In genomic region chr16:37687301-37687980, GRCm38 (mm10) we compare ENCODE assay signal across 10 mouse cellular contexts. TPM values are rescaled to one million over a fixed set of nuclear protein-coding genes. Genes with fewer than 3 reads are reported as not detected.
DNase-seq lines count a peak whose midpoint lies in the region; ATAC-seq lines count a peak whose summit lies in the region.
"Had no signal": no experiment of that assay in that cellular context is flagged by ENCODE, and none has a peak within 500 bp of the region (broad histone marks: within the 10 kb centered on the region; RNA-seq: fewer than 3 reads in every experiment).

No protein-coding gene starts in this region.

- H3K36me3 ChIP-seq in heart, embryonic 15.5 days, result no peaks in the 10 kb centered on the region

- H3K4me3 ChIP-seq in heart, embryonic 15.5 days, result no peak overlapping the region

- H3K9ac ChIP-seq in heart, embryonic 15.5 days, result no peak overlapping the region

- H3K9me3 ChIP-seq in heart, embryonic 15.5 days (replicated peaks), result no peaks in the 10 kb centered on the region

- peaks cover 66% of the 10 kb centered on the region for H3K4me1 ChIP-seq in heart, embryonic 15.5 days (replicated peaks)

- DNase-seq in gastrocnemius, adult 18-20 months (ENCODE audit: low spot score), result peak; percentile 37
- DNase-seq in gastrocnemius, postnatal 10 days, result no peak
- DNase-seq in 3T3-L1 (ENCODE audit: low read depth, low spot score), result peak; percentile 79
- peak; percentile 27 for DNase-seq in R1 (ENCODE audit: low read depth, low spot score)
- DNase-seq in urinary bladder, adult 18-20 months (ENCODE audit: low spot score in 2 of 2), result no peak
- DNase-seq in lung, adult 18-20 months, result no peak
- DNase-seq: layer of hippocampus, adult 9-11 months; thymus, adult 18-20 months had no signal

- H3K27ac ChIP-seq in heart, embryonic 15.5 days, result peak overlapping the region; percentile 70

- 56% methylated on average over 14 of the region's 14 CpGs for WGBS in heart, embryonic 15.5 days

- H3K27me3 ChIP-seq in heart, embryonic 15.5 days, result no peaks in the 10 kb centered on the region

- H3K4me2 ChIP-seq in heart, embryonic 15.5 days, result no peak overlapping the region

- no peak for ATAC-seq in heart, embryonic 15.5 days (replicated peaks; ENCODE audit: insufficient number of reproducible peaks, insufficient read depth, low FRiP score, low read depth)
- no peak for ATAC-seq in inflammation-experienced regulatory T-cells, adult 6 months

RNA-seq across cellular contexts. Expression of gene Ndufb4, which starts 33.2 kb away (rescaled TPM):
- 100 to 1,000 TPM; 198 to 200 TPM for total RNA-seq in gastrocnemius, adult 18-20 months (2021)
- 100 to 1,000 TPM; 150 to 158 TPM for total RNA-seq in gastrocnemius, postnatal 10 days (2021)
- 64.7 and 134 TPM in 2 replicates for polyA plus RNA-seq in heart, embryonic 15.5 days (2015; fragmentation: Nextera tagmentation; extraction: Ambion mirVana)
- polyA plus RNA-seq in inflammation-experienced regulatory T-cells, adult 6 months (2017; shearing (Covaris generic)), result 10 to 100 TPM; 51.4 to 58.7 (median 54.5) TPM

Comparison
In these comparisons a context has a peak if more than half of its experiments do, and no peak if none do; other contexts are left out.
1. DNase-seq: peak in gastrocnemius, adult 18-20 months (single experiment), 3T3-L1 (single experiment) and R1 (single experiment); none in gastrocnemius, postnatal 10 days (single experiment), urinary bladder, adult 18-20 months (0 of 2) and lung, adult 18-20 months (0 of 2).